Mouse (Mus musculus) G1E (cell line): ENCODE measurements around the gene Pmm2.

Source experiments
- CTCF ChIP-seq: IDR thresholded peaks from 2 replicates; pipeline ENCODE4 v1.5.1; 2012; ENCODE audit warnings: low read depth, low read length, inconsistent platforms, mixed read lengths
- GATA1 ChIP-seq: IDR thresholded peaks from 2 replicates; pipeline ENCODE4 v1.6.1; 2012; ENCODE audit warnings: borderline replicate concordance, low read length, inconsistent platforms, mixed read lengths
- POLR2AphosphoS5 ChIP-seq: IDR thresholded peaks from 2 replicates; pipeline ENCODE4 v1.6.1; 2012; ENCODE audit warnings: low read depth, low read length, inconsistent platforms; ENCODE audit not compliant: insufficient replicate concordance
- TAL1 ChIP-seq: conservative IDR thresholded peaks from 2 replicates; pipeline ENCODE4 v1.6.1; 2012; ENCODE audit warnings: low read depth, low read length, inconsistent platforms, mixed read lengths

GRCm38 (mm10) chr16:8669432-8669831 is 32.0 kb downstream of the Pmm2 start:
- TF ChIP-seq CTCF (no peak), GATA1 (no peak), POLR2AphosphoS5 (no peak), TAL1 (no peak)
